Mouse (Mus musculus) fibroblast of lung, adult 2 months (primary cell): ENCODE measurements around the gene Lrrc66.
"Not testable (repeated sequence)": the region's sequence is repeated elsewhere in the genome, so short reads cannot be mapped to it uniquely, and the experiment has no call there.

Experiments
- DNase-seq: peaks from one replicate; pipeline ENCODE4 v3.0.0-alpha.2; 2011; ENCODE audit warnings: low read depth

Lrrc66 gene

GRCm38 (mm10) chr5:73613296-73613695, 19.0 kb downstream of the Lrrc66 start:
- no peak for DNase-seq

- no peak for DNase-seq
These were observed 21.3 kb downstream of the Lrrc66 start for GRCm38 (mm10) chr5:73611071-73611470.

- DNase-seq: no peak
These were observed 27.4 kb downstream of the Lrrc66 start for GRCm38 (mm10) chr5:73604964-73605363.

- DNase-seq: no peak
These were observed 27.8 kb downstream of the Lrrc66 start for GRCm38 (mm10) chr5:73604542-73604941.

GRCm38 (mm10) chr5:73602865-73603264, 29.5 kb downstream of the Lrrc66 start:
- no peak for DNase-seq

- no peak for DNase-seq
These were observed 31.0 kb downstream of the Lrrc66 start for GRCm38 (mm10) chr5:73601361-73601763.

GRCm38 (mm10) chr5:73599991-73600390, 32.3 kb downstream of the Lrrc66 start:
- DNase-seq: no peak

- DNase-seq: no peak
These were observed 33.2 kb downstream of the Lrrc66 start for GRCm38 (mm10) chr5:73598943-73599695.

GRCm38 (mm10) chr5:73587119-73587518, 45.2 kb downstream of the Lrrc66 start:
- DNase-seq: no peak

GRCm38 (mm10) chr5:73586597-73586996, 45.7 kb downstream of the Lrrc66 start:
- DNase-seq: no peak

- DNase-seq: no peak
These were observed 46.9 kb downstream of the Lrrc66 start for GRCm38 (mm10) chr5:73585212-73586115.

GRCm38 (mm10) chr5:73584011-73584410, 48.3 kb downstream of the Lrrc66 start:
- DNase-seq: not testable (repeated sequence)

- DNase-seq: no peak
These were observed 54.2 kb downstream of the Lrrc66 start for GRCm38 (mm10) chr5:73578131-73578530.

GRCm38 (mm10) chr5:73576708-73577107, 55.6 kb downstream of the Lrrc66 start:
- DNase-seq: no peak

- DNase-seq: no peak
These were observed 57.7 kb downstream of the Lrrc66 start for GRCm38 (mm10) chr5:73574616-73575015.

GRCm38 (mm10) chr5:73573789-73574188, 58.5 kb downstream of the Lrrc66 start:
- no peak for DNase-seq

GRCm38 (mm10) chr5:73572846-73573245, 59.5 kb downstream of the Lrrc66 start:
- no peak for DNase-seq

GRCm38 (mm10) chr5:73571395-73572156, 60.8 kb downstream of the Lrrc66 start:
- no peak for DNase-seq

- DNase-seq: no peak
These were observed 63.1 kb downstream of the Lrrc66 start for GRCm38 (mm10) chr5:73569181-73569580.

- DNase-seq: no peak
These were observed 65.4 kb downstream of the Lrrc66 start for GRCm38 (mm10) chr5:73566892-73567291.

- DNase-seq: no peak
These were observed 66.2 kb downstream of the Lrrc66 start for GRCm38 (mm10) chr5:73566119-73566518.

GRCm38 (mm10) chr5:73564038-73564437, 68.3 kb downstream of the Lrrc66 start:
- DNase-seq: no peak
